Mouse (Mus musculus) erythroblast, embryonic 14.5 days (primary cell): ENCODE results near the gene Bcar3. TPM values are rescaled to one million over a fixed set of nuclear protein-coding genes. Genes with fewer than 3 reads are reported as not detected.
"Not testable (repeated sequence)": the region's sequence is repeated elsewhere in the genome, so short reads cannot be mapped to it uniquely, and the experiment has no call there.

ENCODE experiments used
- H3K27me3 ChIP-seq: 2 replicates; pipeline ENCODE4 v1.6.1; 2012; ENCODE audit warnings: inconsistent platforms; ENCODE audit not compliant: control insufficient read depth
- H3K36me3 ChIP-seq: 2 replicates; pipeline ENCODE4 v1.6.1; 2012; ENCODE audit warnings: mild to moderate bottlenecking, inconsistent platforms; ENCODE audit not compliant: control insufficient read depth
- H3K4me1 ChIP-seq: 2 replicates; pipeline ENCODE4 v1.6.1; 2012; ENCODE audit warnings: inconsistent platforms; ENCODE audit not compliant: control insufficient read depth
- H3K4me3 ChIP-seq: replicated peaks from 2 replicates; pipeline ENCODE3; 2012; ENCODE audit warnings: moderate library complexity, mild to moderate bottlenecking, inconsistent platforms
- H3K9me3 ChIP-seq: 2 replicates; pipeline ENCODE4 v1.6.1; 2012; ENCODE audit warnings: low read length, inconsistent platforms, mixed read lengths; ENCODE audit not compliant: control insufficient read depth
- GATA1 ChIP-seq: IDR thresholded peaks from 2 replicates; pipeline ENCODE4 v1.6.1; 2012; ENCODE audit warnings: low read length, inconsistent platforms, mixed read lengths
- TAL1 ChIP-seq: IDR thresholded peaks from 3 replicates; pipeline ENCODE4 v1.6.1; 2012; ENCODE audit warnings: low read length, inconsistent platforms, mixed read lengths
- polyA plus RNA-seq: library from polyadenylated mRNA; stranded (reverse); fragments of >175 nt; gene quantifications from 2 replicates; pipeline ENCODE4 v1.2.3, GENCODE M21; 2012

Bcar3 gene
- polyA plus RNA-seq, 1 experiment, result not detected

DNA sequence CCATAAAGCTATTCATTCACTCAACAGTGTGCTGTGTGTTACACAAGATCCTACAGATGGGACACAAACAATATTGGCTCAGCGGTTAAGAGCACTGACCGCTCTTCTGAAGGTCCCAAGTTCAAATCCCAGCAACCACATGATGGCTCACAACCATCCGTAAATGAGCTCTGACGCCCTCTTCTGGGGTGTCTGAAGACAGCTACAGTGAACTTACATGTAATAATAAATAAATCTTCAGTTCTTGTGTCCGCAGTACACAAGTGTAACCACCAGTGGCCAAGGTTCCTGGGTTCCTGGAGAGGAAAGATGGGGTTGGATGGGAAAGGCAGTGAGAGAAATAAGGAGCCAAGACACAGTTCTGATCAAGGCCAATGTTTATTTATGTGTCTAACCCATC lies 23.9 kb upstream of the Bcar3 start:
- no peak overlapping the region for H3K4me3 ChIP-seq
- TF ChIP-seq TAL1 (no peak), GATA1 (no peak)
- H3K36me3 ChIP-seq, result peaks cover 61% of the 10 kb centered on the region
- peaks cover 25% of the 10 kb centered on the region for H3K4me1 ChIP-seq
- H3K27me3 ChIP-seq, result no peaks in the 10 kb centered on the region
- H3K9me3 ChIP-seq, result no peaks in the 10 kb centered on the region

DNA sequence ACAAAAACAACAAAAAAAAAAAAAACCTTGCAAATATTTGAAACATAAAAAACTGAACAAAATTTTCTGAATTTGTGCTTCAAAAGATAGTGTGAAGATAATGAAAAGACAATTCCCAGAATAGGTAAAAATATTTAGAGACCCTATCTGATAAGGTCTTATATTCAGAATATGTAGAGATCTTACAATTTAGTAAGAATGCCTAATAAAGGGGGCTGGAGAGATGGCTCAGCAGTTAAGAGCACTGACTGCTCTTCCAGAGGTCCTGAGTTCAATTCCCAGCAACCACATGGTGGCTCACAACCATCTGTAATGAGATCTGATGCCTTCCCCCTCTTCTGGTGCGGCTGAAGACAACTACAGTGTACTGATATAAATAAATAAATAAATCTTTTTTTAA lies 21.4 kb upstream of the Bcar3 start:
- peaks cover 49% of the 10 kb centered on the region for H3K4me1 ChIP-seq
- H3K9me3 ChIP-seq, H3K27me3 ChIP-seq, H3K4me3 ChIP-seq: not testable (repeated sequence)
- H3K36me3 ChIP-seq, result peaks cover 60% of the 10 kb centered on the region

DNA sequence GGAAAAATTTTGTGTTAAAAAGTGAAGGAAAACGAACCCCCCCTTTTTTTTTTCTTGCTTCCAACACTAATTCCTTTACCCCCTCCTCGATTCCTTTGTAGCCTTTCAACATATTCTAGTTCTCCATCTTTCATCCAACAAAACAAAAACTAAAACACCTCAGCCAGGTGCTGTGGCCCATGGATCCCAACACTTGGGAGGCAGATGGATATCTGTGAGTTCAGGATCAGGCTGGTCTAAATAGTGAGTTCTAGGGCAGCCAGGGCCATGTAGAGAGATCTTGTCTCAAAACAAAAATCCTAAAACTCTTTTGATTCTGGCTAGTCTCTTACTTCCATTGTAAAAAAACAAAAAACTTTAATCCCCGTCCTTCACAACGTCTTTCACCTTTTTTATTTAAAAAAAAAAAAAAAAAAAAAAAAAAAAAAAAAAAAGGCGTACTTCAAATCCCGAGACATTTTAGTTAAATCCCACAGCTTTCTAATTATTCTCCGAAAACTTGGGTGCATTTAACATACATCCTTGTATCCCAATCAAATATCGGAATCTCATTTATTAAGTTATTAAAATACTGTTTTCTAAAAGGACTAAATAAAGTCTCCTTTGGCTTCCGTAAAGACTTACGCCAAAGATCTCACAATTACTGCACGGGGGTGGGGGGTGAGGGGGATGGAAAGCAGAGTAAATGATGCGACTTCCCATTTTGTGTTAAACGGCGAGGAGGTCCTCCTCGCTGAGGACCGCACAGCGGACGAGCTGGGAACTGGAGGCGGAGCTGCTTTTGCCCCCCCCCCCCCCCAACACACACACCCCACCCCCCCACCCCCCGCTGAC lies 20.3 kb upstream of the Bcar3 start:
- H3K9me3 ChIP-seq, result no peaks in the 10 kb centered on the region
- peak overlapping the region; percentile 84 for H3K4me3 ChIP-seq
- TF ChIP-seq TAL1 (no peak), GATA1 (no peak)
- no peaks in the 10 kb centered on the region for H3K27me3 ChIP-seq
- peaks cover 60% of the 10 kb centered on the region for H3K36me3 ChIP-seq
- H3K4me1 ChIP-seq, result peaks cover 57% of the 10 kb centered on the region

DNA sequence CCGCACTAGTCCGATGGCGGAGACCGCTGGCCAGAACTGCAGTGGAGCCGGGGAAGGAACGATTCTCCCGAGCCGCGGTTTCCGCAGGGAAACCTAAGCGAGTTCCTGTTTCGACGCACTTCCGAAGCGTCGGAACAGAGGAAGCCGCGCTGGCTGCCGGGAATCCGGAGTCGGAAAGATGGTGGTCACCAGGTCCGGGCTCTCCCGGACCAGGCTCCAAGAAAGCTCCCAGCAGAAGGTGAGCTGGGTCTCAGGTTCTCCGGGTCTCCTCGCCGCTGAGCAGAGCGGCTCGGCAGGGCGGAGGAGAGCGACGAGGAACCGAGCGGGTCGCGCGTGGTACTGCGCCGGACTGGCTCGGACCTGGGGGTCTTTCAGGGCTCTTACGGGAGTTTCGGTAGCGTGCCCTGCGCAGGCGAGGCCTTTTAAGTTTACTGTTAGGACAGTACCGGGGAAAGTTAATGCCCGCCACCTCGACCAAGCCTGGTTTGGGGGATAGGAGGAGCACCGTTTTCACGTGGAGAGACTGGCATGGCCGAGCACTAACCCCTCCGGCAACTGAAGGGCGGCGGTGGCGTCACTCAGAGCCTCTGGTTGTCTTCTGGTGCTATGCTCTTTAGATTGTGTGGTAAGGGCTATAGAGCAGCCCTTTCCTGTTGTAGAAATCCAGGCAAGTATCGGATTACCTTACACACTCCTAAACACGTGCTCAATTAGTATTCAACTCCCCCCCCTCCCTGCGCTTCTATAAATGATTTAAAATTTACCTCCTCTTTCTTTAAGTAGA lies 19.5 kb upstream of the Bcar3 start, which contains the start of gene Dnttip2:
Dnttip2 (plus strand) TSS at position 148 of the 784 bp plus-strand sequence.
- H3K27me3 ChIP-seq, result no peaks in the 10 kb centered on the region
- no peaks in the 10 kb centered on the region for H3K9me3 ChIP-seq
- H3K4me1 ChIP-seq, result peaks cover 57% of the 10 kb centered on the region
- TF ChIP-seq GATA1, result no peak
- TF ChIP-seq TAL1, result no peak
- peaks cover 60% of the 10 kb centered on the region for H3K36me3 ChIP-seq
- H3K4me3 ChIP-seq, result peak within 1 kb of the TSS; percentile 84

DNA sequence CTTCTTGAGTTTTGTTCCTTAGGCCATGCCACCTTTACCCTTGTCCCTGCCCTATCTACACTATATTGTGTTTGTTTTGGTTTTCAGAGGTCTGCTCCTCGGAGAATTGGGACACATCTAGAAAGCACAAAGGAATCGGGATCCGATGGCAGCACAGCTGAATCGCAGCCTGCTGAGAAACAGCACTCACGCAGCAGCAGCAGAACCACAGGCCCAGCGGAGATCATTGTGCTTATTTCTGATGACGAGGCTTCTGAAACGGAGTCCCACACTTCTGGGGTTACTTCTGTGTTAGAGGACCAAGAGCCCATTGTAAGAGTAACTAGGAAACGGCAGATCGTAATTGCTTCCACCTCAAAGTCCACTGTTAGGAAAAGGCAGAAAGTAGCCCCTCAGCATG lies 18.8 kb upstream of the Bcar3 start:
- peak overlapping the region; percentile 84 for H3K4me3 ChIP-seq
- H3K36me3 ChIP-seq, result peaks cover 60% of the 10 kb centered on the region
- no peaks in the 10 kb centered on the region for H3K27me3 ChIP-seq
- H3K4me1 ChIP-seq, result peaks cover 57% of the 10 kb centered on the region
- no peaks in the 10 kb centered on the region for H3K9me3 ChIP-seq
- TF ChIP-seq GATA1, result no peak
- TF ChIP-seq TAL1, result no peak

DNA sequence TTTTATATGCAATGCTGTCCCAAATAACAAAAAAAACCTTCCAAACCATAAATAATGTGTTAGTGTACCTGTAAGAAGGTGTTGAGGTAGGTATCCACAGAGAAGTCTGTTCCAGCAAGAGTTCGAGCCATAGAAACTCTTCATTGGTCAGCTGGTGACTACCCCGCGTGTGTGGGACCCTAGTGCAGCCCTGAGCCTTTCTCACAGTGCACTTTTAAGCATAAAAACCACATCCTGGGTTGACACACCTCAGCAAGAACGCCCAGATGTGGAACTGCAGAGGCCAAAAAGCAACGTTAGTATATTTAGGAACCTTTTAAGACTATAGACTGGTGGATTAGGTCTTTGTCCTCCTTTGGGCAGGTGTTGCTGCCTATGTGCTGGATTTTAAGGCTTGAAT lies 6.7 kb upstream of the Bcar3 start:
- no peak overlapping the region for H3K4me3 ChIP-seq
- TF ChIP-seq GATA1 (no peak), TAL1 (no peak)
- H3K9me3 ChIP-seq, result no peaks in the 10 kb centered on the region
- peaks cover 37% of the 10 kb centered on the region for H3K36me3 ChIP-seq
- peaks cover 3% of the 10 kb centered on the region for H3K4me1 ChIP-seq
- H3K27me3 ChIP-seq, result peaks cover 27% of the 10 kb centered on the region

DNA sequence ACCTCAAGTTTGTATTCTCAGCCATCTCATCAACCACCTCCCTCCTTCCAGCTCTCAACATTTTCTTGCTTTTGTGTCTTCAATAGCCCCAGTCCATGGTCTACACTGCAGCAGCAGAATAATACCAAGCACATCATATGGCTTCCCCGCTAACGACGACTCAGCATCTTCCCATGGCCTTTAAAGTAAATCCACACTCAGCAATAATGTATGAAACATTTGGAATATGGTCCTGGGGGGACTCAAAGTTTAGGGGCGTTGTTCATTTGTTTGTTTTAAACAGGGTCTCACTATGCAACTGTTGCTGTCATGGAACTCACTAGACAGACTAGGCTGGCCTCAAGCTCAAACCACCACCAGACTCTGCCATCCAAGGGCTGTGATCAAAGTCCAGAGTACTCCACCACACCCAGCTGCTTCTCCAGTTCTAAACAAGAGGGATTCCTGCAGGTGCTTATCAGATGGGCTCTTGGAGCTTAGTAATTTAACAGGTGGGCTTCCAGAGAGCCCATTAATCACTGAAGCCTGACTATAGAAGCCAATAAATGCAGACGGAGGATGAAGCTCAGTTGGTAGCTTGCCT lies 5.2 kb upstream of the Bcar3 start:
- Histone ChIP-seq H3K9me3 (no peaks in the 10 kb centered on the region), H3K4me1 (peaks cover 18% of the 10 kb centered on the region), H3K36me3 (peaks cover 22% of the 10 kb centered on the region), H3K4me3 (no peak overlapping the region), H3K27me3 (peaks cover 42% of the 10 kb centered on the region)
- TF ChIP-seq TAL1, result no peak

DNA sequence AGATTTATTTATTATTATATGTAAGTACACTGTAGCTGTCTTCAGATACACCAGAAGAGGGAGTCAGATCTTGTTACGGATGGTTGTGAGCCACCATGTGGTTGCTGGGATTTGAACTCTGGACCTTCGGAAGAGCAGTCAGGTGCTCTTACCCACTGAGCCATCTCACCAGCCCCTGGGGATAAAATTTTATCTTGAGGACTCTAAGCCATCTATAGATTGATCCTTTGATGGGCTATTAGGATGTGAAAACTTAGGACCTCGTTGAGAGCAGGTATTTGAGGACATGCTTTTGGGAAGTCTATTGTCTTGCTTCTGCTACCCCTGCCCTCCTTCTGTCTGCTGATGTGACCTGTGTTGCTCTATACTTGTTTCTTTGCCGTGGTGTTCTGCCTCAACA lies 4.6 kb upstream of the Bcar3 start:
- H3K36me3 ChIP-seq, result peaks cover 16% of the 10 kb centered on the region
- not testable (repeated sequence) for H3K4me3 ChIP-seq, H3K9me3 ChIP-seq
- peaks cover 24% of the 10 kb centered on the region for H3K4me1 ChIP-seq
- peaks cover 49% of the 10 kb centered on the region for H3K27me3 ChIP-seq

DNA sequence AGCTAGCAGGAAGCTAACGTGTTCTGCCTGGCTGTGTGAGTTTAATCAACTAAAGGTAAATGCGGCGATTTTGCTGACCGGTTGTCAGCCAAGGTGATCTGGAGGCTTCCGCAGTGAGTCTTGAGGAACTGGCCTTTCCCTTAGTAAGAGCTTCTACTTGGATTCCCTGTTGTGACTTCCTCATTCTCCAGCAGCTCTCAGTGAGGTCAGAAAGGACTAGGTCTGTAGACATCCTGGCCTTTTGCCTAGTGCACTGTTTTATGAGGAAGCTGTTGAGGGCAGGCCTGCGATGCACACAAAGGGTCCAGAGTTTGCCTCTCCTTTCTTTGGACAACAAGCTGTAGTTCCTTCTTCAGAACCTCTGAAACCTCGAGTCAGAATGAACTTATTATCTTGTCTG lies 3.2 kb upstream of the Bcar3 start:
- H3K36me3 ChIP-seq, result peaks cover 2% of the 10 kb centered on the region
- H3K4me3 ChIP-seq, result no peak overlapping the region
- peaks cover 31% of the 10 kb centered on the region for H3K4me1 ChIP-seq
- H3K27me3 ChIP-seq, result peaks cover 53% of the 10 kb centered on the region
- H3K9me3 ChIP-seq, result no peaks in the 10 kb centered on the region
- no peak for TF ChIP-seq TAL1
- TF ChIP-seq GATA1, result no peak
